Mouse (Mus musculus) embryonic stem cell, embryonic (primary cell): Measurements from ENCODE around the gene Btbd7.

Experiments
- CTCF ChIA-PET, 4 experiments: fragments of 300-600 bp in 2 of 4; fragments of 350-600 bp in 2 of 4; sonication (Branson Sonifier 250); formaldehyde crosslinking; loops; one replicate each; lab custom pipeline; 2022; ENCODE audit warnings: inconsistent platforms in 2 of 4; lab: Charles Lee
- POLR2A ChIA-PET, 4 experiments: fragments of 300-600 bp in 2 of 4; fragments of 350-600 bp in 2 of 4; sonication (Branson Sonifier 250); formaldehyde crosslinking; loops; one replicate each; lab custom pipeline; 2022; ENCODE audit warnings: antibody characterized with exemption in 4 of 4, inconsistent platforms in 1 of 4; lab: Charles Lee

Gene Btbd7

DNA sequence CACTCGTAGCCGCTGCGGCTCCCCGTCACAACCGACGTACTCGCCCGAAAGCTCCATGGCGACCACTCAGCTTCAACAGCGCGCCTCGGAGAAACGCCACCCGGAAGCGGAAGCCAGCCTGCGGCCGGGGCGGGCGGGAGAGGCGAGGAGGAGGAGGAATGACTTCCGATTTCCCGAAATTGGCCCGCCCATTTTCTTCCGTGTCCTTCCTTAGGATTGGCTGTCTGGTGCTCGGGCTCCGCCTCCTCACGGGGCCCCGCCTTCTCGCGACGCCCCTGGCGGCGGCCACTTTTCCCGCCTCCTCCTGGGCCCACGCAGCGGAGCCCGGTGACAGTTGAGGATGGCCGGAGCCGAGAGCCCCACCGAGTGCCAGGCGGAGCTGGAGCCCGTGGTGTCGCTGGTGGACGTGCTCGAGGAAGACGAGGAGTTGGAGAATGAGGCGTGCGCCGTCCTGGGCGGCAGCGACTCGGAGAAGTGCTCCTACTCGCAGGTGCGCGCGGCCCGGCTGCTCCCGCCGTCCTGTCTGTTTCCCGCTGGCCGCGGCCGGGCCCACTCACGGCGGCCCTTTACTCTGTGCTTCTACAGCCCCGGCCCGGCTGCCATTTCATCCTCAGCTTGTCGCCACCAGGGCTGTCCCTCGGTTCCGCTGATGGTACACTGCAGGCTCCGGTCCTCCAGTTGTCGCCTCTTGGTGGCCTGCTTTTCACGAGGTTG is 120.4 kb downstream of the Btbd7 start, which contains the start of the genes Gm28051, Gon7 and Ubr7:
Gene Gm28051 (minus strand): TSS at position 77 of the 714 bp plus-strand sequence.
Gene Gon7 (minus strand): TSS at position 115 of the 714 bp plus-strand sequence.
Gene Ubr7 (plus strand): TSS at position 279 of the 714 bp plus-strand sequence.
- CTCF ChIA-PET = interaction anchor here in 3 of 4 experiments (0.5 to 1.9 kb wide), 10 partner anchors 12 to 457 kb away, joined by 3 to 9 read pairs (median 4); partner anchors contain the start of genes Golga5 (in 1 of the 3), Moap1 (in 1 of the 3) and Tmem251 (in 1 of the 3)
- POLR2A ChIA-PET = interaction anchor here (0.6 to 5.5 kb wide), 40 partner anchors 8 to 668 kb away, joined by 3 to 52 read pairs (median 4); partner anchors contain the start of genes Moap1 (in 3 of the 4), Tmem251 (in 3 of the 4), Golga5 (in 2 of the 4) and Ddx24 (in 1 of the 4)

DNA sequence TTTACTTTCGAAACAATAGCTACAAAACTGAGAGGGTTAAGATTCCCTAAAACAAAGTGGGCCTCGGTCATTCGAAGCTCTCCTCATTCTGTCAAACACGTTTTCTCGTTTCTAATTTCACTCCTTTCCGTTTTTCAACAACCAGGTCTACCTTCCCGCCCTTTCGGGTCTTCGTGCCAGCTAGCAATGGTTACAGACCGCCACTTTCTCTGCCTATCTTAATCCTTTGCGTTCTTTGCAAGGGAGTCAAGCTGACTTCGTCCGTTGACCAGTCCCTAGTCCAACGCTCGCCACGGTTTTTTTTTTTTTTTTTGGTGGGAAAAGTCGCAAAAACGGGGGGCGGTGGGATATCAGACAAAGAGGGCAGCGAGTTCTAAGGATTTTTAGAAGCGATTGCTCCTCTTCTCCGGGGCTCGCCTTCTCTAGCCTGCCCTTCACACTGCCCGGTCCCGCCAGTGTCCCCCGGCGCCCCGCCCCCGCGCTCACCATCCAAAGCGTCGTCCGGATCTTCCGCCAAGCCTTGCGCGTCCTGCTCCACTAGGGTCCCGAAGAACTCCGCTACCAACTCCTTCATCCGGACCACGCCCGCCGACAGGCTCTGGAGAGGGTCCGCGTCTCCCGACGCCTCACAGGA is 121.1 kb downstream of the Btbd7 start:
- ChIA-PET POLR2A (interaction anchor here (0.6 to 5.5 kb wide), 46 partner anchors 9 to 669 kb away, joined by 3 to 52 read pairs (median 4); partner anchors contain the start of genes Moap1 (in 4 of the 4), Tmem251 (in 4 of the 4), Golga5 (in 2 of the 4) and Ddx24 (in 1 of the 4)), CTCF (interaction anchor here (0.5 to 1.9 kb wide), 15 partner anchors 12 to 458 kb away, joined by 3 to 9 read pairs (median 4); partner anchors contain the start of genes Golga5 (in 1 of the 4), Moap1 (in 1 of the 4) and Tmem251 (in 1 of the 4))

DNA sequence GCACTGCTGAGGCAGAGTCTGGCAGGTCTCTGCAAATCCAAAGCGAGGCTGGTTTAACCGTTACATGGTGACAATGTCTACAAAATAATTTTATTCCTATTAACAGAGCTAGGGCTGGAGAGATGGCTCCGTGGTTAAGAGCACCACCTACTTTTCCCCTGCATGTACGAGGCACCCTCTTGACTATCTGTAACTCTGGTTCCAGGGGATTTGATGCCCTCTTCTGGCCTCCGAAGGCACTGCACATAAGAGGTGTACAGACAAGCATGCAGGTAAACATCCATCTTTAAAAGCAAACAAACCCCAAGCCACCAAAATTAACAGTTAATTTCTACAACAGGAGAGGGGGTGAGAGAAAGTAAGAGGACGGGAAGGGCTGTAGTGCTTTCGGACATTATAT is 122.0 kb downstream of the Btbd7 start:
- CTCF ChIA-PET = interaction anchor here in 2 of 4 experiments (1.2 to 1.7 kb wide), 2 partner anchors 13 to 22 kb away, joined by 5 to 7 read pairs; partner anchors contain the start of genes Moap1 (in 1 of the 2) and Tmem251 (in 1 of the 2)
- POLR2A ChIA-PET = interaction anchor here (0.6 to 5.5 kb wide), 22 partner anchors 9 to 1983 kb away, joined by 3 to 52 read pairs (median 6); partner anchors contain the start of genes Moap1 (in 4 of the 4) and Tmem251 (in 4 of the 4)

DNA sequence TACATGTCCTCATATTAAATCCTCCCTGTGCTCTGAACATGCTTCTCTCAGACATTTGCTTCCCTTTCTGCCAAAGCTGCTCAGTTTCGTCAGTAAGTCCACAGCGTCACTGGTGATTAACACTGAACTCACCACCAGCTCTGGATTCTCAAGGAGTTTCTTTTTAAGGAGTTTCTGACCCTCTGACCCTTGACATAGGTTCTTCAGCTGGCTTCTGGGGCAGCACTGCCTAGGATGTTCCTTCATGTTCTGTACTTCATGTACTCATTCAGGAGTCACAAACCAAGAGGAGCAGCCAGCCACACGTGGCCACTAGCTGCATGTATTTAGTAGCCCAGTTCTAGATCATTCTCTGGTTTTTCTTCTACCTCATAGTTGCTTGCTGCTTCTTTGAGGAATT is 130.0 kb downstream of the Btbd7 start:
- ChIA-PET POLR2A (interaction anchor here in 2 of 4 experiments (0.6 to 3.6 kb wide), 8 partner anchors 8 to 422 kb away, joined by 3 to 29 read pairs (median 4); partner anchors contain the start of genes Gm28051 (in 2 of the 2), Gon7 (in 2 of the 2), Ubr7 (in 2 of the 2) and Gm20604 (in 1 of the 2)), CTCF (interaction anchor here in 2 of 4 experiments (0.6 to 1.1 kb wide), 2 partner anchors 8 to 248 kb away, joined by 3 read pairs; no protein-coding TSS in a partner anchor)

DNA sequence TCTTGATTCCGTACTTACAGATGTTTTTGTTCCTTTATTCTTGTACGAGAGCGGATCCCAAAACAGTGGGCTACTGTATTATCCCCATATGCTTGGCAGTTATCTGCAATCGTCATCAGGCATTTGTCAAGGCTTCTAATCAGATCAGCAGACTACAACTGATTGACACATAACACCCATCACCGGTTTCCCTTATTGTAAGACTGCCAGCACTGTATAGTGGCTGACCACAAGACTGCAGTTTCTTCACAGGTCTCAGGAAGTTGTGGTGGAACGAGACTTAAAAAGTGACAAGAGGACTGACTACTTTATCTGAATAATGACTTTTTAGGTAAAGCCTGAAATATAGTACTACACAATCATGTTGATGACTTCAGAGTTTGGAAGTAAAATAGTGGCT is 133.4 kb downstream of the Btbd7 start:
- POLR2A ChIA-PET = interaction anchor here in 3 of 4 experiments (1.2 to 4.1 kb wide), 15 partner anchors 10 to 787 kb away, joined by 3 to 60 read pairs (median 7); partner anchors contain the start of genes Gm20604 (in 2 of the 3), Gm28051 (in 2 of the 3), Gon7 (in 2 of the 3) and Ubr7 (in 2 of the 3)

DNA sequence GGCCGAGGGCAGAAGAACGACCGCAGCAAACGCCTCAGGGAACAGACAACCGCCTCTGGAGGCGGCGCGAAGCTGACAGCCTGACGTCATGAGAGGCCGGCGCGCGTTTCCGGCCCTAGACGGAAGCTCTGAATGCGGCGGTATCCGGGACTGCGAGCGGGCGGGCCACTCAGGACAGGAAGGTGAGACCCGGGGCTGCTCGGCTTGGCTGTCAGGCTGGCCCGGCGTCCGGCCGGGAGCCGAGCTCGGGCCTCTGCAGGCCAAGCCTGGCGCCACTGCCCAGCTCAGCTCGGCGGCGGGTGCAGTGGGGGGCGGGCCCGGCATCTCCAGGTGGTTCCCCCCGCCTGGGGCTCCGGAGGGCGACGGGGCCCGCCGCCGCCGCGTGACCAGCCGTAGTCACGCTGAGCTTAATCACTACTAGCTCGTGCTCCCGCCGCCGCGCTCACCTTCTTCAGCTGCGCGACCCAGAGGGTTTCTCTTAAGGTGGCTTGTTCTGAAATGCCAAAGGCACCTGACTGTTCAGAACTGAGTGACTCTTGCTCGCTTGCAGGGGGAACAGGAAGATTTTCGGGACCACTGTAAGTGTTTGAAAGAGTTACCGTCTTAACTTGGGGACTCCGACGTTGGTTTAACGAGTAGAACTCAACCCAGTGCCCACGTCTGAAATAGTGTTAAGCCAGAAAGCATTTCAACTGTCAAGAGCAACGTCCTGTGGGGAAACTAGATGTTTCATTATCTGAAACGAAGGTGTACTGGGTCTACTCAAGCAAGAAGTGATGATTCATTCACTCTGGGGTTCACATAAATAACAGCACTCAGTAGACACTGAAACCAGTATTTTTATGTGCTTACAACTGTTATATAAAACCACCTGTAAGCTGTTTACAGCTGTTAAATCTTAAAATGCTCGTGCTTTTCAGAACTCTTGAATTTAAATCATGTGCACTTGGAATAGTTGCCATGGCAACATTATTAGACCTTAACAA is 134.4 kb downstream of the Btbd7 start, which contains the start of the genes Moap1 and Tmem251:
Gene Moap1 (minus strand): TSS at position 73 of the 986 bp plus-strand sequence.
Gene Tmem251 (plus strand): TSS at position 174 of the 986 bp plus-strand sequence.
- ChIA-PET CTCF (interaction anchor here in 3 of 4 experiments (0.6 to 1.7 kb wide), 17 partner anchors 8 to 275 kb away, joined by 3 to 7 read pairs (median 3); partner anchors contain the start of genes Itpk1 (in 2 of the 3), Gm28051 (in 1 of the 3), Golga5 (in 1 of the 3) and Gon7 (in 1 of the 3)), POLR2A (interaction anchor here (0.5 to 4.1 kb wide), 78 partner anchors 8 to 828 kb away, joined by 3 to 60 read pairs (median 4); partner anchors contain the start of genes Gm20604 (in 3 of the 4), Gm28051 (in 3 of the 4), Gon7 (in 3 of the 4) and Ubr7 (in 3 of the 4))

More for the DNA sequence above, 133.4 kb downstream of the Btbd7 start:
- CTCF ChIA-PET = interaction anchor here in 1 of 4 experiments (1.1 to 1.7 kb wide), 2 partner anchors 220 to 245 kb away, joined by 3 to 6 read pairs; no protein-coding TSS in a partner anchor

DNA sequence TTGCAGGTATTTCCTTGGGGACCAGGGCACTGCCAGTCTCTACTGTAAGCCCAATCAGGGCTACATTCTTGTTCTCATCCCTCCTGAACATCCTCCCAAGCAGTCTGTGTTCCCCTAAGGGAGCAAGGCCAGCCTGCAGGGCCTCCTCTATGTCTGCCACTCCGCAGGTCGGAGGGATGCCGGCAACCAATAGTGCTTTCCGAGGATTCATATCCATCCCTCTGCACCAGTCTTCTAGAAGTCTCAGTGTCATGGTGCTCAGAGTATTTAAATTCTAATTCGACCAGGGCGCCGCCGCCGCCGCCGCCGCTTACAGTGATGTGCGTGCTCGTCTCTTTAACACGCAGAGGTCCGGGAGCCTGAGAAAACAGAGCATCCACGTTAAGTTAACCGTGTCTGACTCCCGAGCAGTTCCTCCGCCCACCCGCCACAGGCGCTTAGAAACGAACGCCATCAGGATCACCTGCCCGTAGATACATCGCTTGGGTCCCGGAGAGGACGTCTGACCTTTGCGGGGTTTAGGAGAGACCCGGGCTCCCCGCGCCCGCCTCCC is 135.2 kb downstream of the Btbd7 start:
- CTCF ChIA-PET = interaction anchor here in 3 of 4 experiments (0.7 to 1.7 kb wide), 12 partner anchors 12 to 274 kb away, joined by 3 to 7 read pairs (median 4); partner anchors contain the start of genes Itpk1 (in 2 of the 3), Gm28051 (in 1 of the 3), Golga5 (in 1 of the 3) and Gon7 (in 1 of the 3)
- POLR2A ChIA-PET = interaction anchor here (0.6 to 4.8 kb wide), 71 partner anchors 8 to 789 kb away, joined by 3 to 60 read pairs (median 5); partner anchors contain the start of genes Gm20604 (in 3 of the 4), Gm28051 (in 3 of the 4), Gon7 (in 3 of the 4) and Ubr7 (in 3 of the 4)

DNA sequence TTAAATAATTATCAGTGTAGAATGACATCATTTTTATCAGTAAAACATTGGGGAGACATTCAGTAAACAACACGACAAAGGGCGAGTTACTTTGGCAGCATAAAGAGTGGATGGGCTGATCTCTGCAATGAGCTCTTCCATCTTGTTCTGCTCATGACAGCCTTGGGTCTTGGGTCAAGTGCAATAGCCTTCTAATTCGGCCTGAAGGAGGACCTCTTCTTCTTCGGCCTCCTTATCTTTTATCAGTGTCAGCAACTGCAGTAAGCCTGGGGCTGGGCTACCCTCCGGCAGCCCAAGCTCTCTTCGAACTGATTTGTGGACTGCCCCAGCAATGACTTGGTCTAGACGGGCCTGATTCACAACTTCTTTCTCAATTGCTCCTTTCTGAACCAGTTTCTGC is 136.2 kb downstream of the Btbd7 start:
- ChIA-PET POLR2A (interaction anchor here in 2 of 4 experiments (0.7 to 4.8 kb wide), 6 partner anchors 12 to 39 kb away, joined by 3 to 38 read pairs (median 3); no protein-coding TSS in a partner anchor), CTCF (interaction anchor here in 1 of 4 experiments (0.6 kb wide), 1 partner anchor 30 kb away, joined by 3 read pairs; no protein-coding TSS in a partner anchor)

DNA sequence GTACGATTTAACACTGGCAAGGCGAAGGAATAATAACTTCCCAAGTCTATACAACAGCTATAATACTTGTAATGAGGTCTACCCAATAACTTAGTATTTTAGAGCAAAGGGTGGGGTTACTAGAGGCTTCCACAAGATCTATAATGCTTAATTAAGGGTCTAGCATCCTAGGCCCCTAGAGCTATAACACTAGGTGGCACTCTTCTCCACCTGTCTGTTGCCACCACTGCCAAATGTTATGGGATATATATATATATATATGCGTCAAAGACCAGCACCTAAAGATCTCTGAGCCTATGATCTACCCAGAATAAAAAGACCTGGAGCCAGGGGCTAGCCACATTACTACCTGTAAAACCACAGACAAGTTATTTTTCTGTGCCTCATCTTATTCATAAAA is 138.0 kb downstream of the Btbd7 start:
- POLR2A ChIA-PET = interaction anchor here in 3 of 4 experiments (0.7 to 32.5 kb wide), 14 partner anchors 8 to 765 kb away, joined by 3 to 1125 read pairs (median 4); partner anchors contain the start of genes Cpsf2 (in 1 of the 3), Gm20604 (in 1 of the 3), Gm28051 (in 1 of the 3) and Gon7 (in 1 of the 3)
- CTCF ChIA-PET = interaction anchor here (0.6 to 1.8 kb wide), 32 partner anchors 8 to 1813 kb away, joined by 3 to 12 read pairs (median 3); partner anchors contain the start of genes Gm28051 (in 2 of the 4), Golga5 (in 2 of the 4), Gon7 (in 2 of the 4) and Ubr7 (in 2 of the 4)

DNA sequence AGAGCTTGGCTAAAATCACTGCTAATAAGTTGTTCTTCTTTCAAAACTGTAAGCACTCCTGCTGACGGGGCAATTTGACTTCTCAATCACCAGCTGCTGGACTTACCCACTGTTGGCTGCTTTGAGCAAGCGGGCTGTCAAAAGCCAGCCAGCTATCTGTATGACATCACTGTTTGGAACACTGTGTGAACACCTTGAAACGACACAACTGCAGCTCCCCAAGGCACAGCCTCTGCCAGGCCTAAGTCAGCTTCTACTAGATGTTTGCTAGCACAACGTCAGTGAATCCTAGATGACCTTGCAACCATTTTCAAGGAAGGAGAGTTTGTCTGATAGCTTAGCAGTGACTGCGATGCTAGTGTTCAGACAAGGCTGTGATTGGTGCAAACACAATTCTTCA is 139.2 kb downstream of the Btbd7 start:
- ChIA-PET POLR2A (interaction anchor here in 2 of 4 experiments (0.6 to 32.5 kb wide), 9 partner anchors 8 to 300 kb away, joined by 3 to 1125 read pairs (median 3); partner anchors contain the start of genes Itpk1 (in 1 of the 2) and Lgmn (in 1 of the 2)), CTCF (interaction anchor here (0.6 to 1.8 kb wide), 8 partner anchors 18 to 278 kb away, joined by 3 to 7 read pairs (median 3); partner anchors contain the start of genes Gm28051 (in 1 of the 4), Gon7 (in 1 of the 4) and Ubr7 (in 1 of the 4))

DNA sequence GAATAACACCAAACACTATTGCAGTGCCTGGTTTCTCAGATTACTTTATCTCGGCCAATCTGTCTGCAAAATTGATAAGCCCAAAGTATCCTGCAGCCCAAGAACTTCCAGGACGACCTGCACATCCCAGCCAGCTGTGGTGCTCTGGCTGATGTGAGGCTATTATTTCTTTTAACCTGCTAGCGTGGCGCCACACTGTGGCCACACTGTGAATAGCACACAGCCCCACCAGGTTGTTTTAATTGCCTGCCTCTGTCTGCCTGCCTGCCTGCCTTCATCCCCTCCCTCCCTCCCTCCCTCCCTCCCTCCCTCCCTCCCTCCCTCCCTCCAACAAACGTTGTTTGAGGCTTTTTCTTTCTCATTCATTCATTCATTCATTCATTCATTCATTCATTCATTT is 144.9 kb downstream of the Btbd7 start:
- CTCF ChIA-PET = interaction anchor here in 3 of 4 experiments (0.6 to 2.3 kb wide), 19 partner anchors 10 to 477 kb away, joined by 3 to 9 read pairs (median 4); partner anchors contain the start of gene Lgmn (in 1 of the 3)
- POLR2A ChIA-PET = interaction anchor here in 3 of 4 experiments (0.8 to 32.5 kb wide), 8 partner anchors 11 to 342 kb away, joined by 3 to 1125 read pairs (median 12); partner anchors contain the start of genes Itpk1 (in 2 of the 3), Moap1 (in 2 of the 3), Tmem251 (in 2 of the 3) and Lgmn (in 1 of the 3)

DNA sequence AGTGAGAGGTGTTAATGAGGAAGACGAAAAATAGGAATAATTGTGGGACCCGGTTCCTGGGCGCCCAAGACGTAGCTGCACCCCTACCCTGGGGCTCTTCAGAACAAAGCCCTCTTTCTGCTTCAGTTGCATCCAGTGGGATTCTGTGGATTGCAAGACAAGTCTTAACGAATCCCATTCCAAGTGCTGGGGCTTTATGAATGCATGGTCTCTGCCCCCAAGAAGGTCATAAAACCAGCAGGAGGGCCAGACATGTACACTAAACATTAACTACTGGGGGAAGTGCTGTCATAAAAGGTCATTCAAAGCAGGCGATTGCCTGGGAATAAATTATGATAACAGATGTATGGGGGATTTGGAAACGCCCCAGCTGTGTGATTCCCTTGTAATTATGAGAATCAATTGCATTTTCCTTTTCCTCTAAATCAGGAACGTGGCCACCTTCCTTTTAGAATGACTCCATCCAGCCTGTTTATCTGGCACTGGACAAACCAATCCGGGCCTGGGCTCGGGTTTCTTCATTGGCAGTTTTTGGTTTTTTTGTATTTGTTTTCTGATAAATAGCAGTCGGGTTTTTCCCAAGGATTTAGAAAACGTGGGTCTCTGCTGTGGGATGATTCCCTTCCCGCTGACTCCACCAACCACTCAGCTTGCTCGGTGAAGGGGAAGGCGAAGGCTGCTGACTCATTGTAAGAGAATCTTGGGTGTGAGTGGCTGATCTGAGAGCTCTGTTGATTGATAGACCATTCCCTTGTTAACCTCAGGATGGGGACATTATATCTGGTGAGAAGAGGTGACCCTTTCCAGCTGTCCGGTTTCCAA is 147.3 kb downstream of the Btbd7 start:
- CTCF ChIA-PET = interaction anchor here in 3 of 4 experiments (0.6 to 2.6 kb wide), 14 partner anchors 9 to 262 kb away, joined by 3 to 8 read pairs (median 4); partner anchors contain the start of genes Golga5 (in 1 of the 3), Itpk1 (in 1 of the 3), Moap1 (in 1 of the 3) and Tmem251 (in 1 of the 3)
- POLR2A ChIA-PET = interaction anchor here (0.6 to 32.5 kb wide), 31 partner anchors 9 to 596 kb away, joined by 3 to 1125 read pairs (median 6); partner anchors contain the start of genes Moap1 (in 4 of the 4), Tmem251 (in 4 of the 4), Gm28051 (in 2 of the 4) and Golga5 (in 2 of the 4)
